Mouse (Mus musculus) MEL (cell line): ENCODE data around the gene Atp2c1.

Experiments
- HCFC1 ChIP-seq: IDR thresholded peaks from 2 replicates; pipeline ENCODE4 v1.6.1; 2012; ENCODE audit warnings: low read depth, mild to moderate bottlenecking, inconsistent platforms, low read length, improper control_type of control experiment, moderate library complexity
- POLR2A ChIP-seq, 2 experiments: IDR thresholded peaks; 2 replicates each; pipeline ENCODE4 v1.6.1; 2011 to 2012; ENCODE audit warnings: low read length in 2 of 2, mild to moderate bottlenecking in 2 of 2, control low read depth in 1 of 2, improper control_type of control experiment in 1 of 2, low read depth in 1 of 2, moderate library complexity in 1 of 2; ENCODE audit not compliant: control insufficient read depth in 1 of 2, insufficient read depth in 1 of 2, poor library complexity in 1 of 2
- POLR2AphosphoS2 ChIP-seq: IDR thresholded peaks from 2 replicates; pipeline ENCODE4 v1.6.1; 2011; ENCODE audit warnings: low read length, improper control_type of control experiment

- TF ChIP-seq HCFC1 (no peak), POLR2A (IDR thresholded peaks at IDR 0.05; ENCODE audit: control insufficient read depth in 1 of 2, insufficient read depth in 1 of 2, low read depth in 1 of 2, low read length in 2 of 2, poor library complexity in 1 of 2) (no peak), POLR2AphosphoS2 (no peak)
Observed at GRCm38 (mm10) chr9:105394720-105395119, 132.4 kb downstream of the Atp2c1 start.
